Mouse (Mus musculus): ENCODE results near the gene Cluh. TPM values are rescaled to one million over a fixed set of nuclear protein-coding genes. Genes with fewer than 3 reads are reported as not detected.
A peak's percentile ranks its signal among the peaks of the same experiment; 100 is the strongest.

The Cluh gene
- total RNA-seq (2018; cell fraction: chromatin; rRNA removed), result 100 to 1,000 TPM in 2 of 26 experiments, 10 to 100 TPM in 24; 15.5 to 109 (median 53.9) TPM
- 10 to 100 TPM; 17.7 to 36.8 (median 27.9) TPM for total RNA-seq (2018; cell fraction: cytosol; rRNA removed)
- total RNA-seq (2018; cell fraction: nucleus; rRNA removed), result 10 to 100 TPM; 17.6 to 92.7 (median 33.5) TPM
- polyA plus RNA-seq (2018), result 22.2 to 42.3 TPM (median 23.6 TPM) in 3 replicates

GRCm38 (mm10) chr11:74649095-74649646 is at the start of gene Cluh:
TSS of gene Cluh (plus strand) at chr11:74649495.
- H3K36me3 ChIP-seq (ENCODE audit: inconsistent target), result no peaks in the 10 kb centered on the region
- under 1% methylated on average over 58 of the region's 58 CpGs for WGBS (ENCODE audit: missing documents)
- peak within 1 kb of the TSS; percentile 54 for H3K4me3 ChIP-seq (ENCODE audit: inconsistent target)
- peak within 1 kb of the TSS; percentile 97 for H3K27ac ChIP-seq
- H3K79me2 ChIP-seq (ENCODE audit: inconsistent target), result peaks cover 45% of the 10 kb centered on the region

DNA sequence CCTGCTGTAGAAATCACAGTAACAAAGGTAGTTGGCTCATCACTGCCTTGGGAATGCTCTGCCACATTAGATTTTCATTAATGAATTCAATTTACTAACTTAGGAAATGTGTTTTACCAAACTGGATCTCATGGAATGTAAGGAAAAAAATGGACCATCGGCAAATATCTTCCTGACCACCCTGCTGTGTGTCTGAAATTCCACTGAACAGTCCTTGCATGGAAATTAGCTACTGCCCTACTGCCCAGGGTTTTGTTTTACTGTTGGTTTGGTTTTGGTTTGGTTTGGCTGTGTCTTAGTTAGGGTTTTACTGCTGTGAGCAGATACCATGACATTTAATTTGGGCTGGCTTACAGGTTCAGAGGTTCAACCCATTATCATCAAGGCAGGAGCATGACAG is 47.0 kb upstream of the Cluh start:
- Histone ChIP-seq H3K79me2 (ENCODE audit: inconsistent target) (no peaks in the 10 kb centered on the region), H3K27ac (no peak overlapping the region), H3K4me3 (ENCODE audit: inconsistent target) (no peak overlapping the region), H3K36me3 (ENCODE audit: inconsistent target) (no peaks in the 10 kb centered on the region)
- 100% methylated on average over 1 of the region's 1 CpGs for WGBS (ENCODE audit: missing documents)

DNA sequence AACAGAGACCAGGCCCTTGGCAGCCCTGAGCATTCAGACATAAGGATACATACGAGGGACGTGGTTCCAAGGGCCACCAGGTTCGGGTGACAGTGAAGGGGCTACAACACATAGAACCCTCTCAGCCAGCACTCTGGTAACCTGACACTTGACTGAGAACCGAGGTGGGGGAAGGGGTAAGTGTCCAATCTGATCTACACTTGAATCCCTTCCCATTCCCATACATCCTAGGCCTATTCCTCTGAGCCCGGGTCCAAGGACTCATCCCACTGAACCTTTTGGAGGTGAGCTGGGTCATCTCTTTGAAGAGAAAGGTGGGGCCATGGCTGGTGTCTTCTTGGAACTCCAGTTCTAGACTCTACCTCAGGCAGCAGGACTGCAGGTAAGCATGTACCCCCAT is 39.2 kb upstream of the Cluh start:
- no peaks in the 10 kb centered on the region for H3K79me2 ChIP-seq (ENCODE audit: inconsistent target)
- H3K36me3 ChIP-seq (ENCODE audit: inconsistent target), result no peaks in the 10 kb centered on the region
- no peak overlapping the region for H3K4me3 ChIP-seq (ENCODE audit: inconsistent target)
- 57% methylated on average over 5 of the region's 5 CpGs for WGBS (ENCODE audit: missing documents)
- no peak overlapping the region for H3K27ac ChIP-seq

- 4% methylated on average over 49 of the region's 50 CpGs for WGBS (ENCODE audit: missing documents)
- no peaks in the 10 kb centered on the region for H3K79me2 ChIP-seq (ENCODE audit: inconsistent target)
- no peak within 1 kb of the TSS for H3K27ac ChIP-seq
- H3K4me3 ChIP-seq (ENCODE audit: inconsistent target), result no peak within 1 kb of the TSS
- no peaks in the 10 kb centered on the region for H3K36me3 ChIP-seq (ENCODE audit: inconsistent target)
Observed at GRCm38 (mm10) chr11:74610545-74611176, 38.6 kb upstream of the Cluh start, which contains the start of gene Rap1gap2. TSS of gene Rap1gap2 (minus strand) at chr11:74610915.

- H3K36me3 ChIP-seq (ENCODE audit: inconsistent target), result no peaks in the 10 kb centered on the region
- no peaks in the 10 kb centered on the region for H3K79me2 ChIP-seq (ENCODE audit: inconsistent target)
- no peak overlapping the region for H3K27ac ChIP-seq
- no peak overlapping the region for H3K4me3 ChIP-seq (ENCODE audit: inconsistent target)
- 17% methylated on average over 5 of the region's 7 CpGs for WGBS (ENCODE audit: missing documents)
Observed at GRCm38 (mm10) chr11:74611437-74611836, 37.9 kb upstream of the Cluh start.

DNA sequence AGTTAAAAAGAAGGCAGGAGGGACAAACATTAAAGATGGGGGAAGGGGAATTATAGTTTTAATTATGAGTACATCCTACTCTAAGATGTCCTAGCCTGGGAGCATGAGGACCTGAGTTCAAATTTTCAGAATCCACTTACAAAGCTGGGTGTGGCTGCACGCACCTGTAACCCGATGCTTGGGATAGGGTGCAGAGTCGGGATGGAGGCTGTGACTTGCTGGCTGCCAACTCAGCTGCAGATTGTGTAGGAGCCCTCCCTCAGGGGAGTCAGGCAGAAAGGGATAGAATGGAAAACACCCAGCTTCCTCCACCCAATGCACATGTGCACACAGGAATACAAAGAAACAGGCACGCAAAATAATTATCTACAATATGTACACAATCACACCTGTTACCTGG is 35.9 kb upstream of the Cluh start:
- WGBS (ENCODE audit: missing documents), result 67% methylated on average over 4 of the region's 4 CpGs
- no peaks in the 10 kb centered on the region for H3K79me2 ChIP-seq (ENCODE audit: inconsistent target)

DNA sequence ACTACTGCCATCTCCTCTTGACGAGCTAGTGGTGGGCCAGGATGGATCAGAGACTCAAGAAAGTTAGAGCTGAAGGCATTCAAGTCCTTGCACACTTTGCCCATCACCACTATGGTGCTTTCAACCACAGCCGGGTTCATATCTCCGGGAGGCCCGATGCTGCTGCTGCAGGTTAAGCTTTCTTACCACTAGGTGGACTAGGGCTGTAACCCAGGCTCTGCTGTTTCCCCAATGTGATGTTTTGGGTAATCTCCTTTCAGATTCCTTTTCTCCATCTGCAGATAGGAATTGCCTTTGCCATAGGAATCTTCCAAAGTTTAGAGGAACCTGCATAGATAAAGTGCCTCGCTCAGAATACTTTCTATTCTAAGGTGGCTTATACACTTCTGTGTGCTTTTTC is 33.7 kb upstream of the Cluh start:
- H3K36me3 ChIP-seq (ENCODE audit: inconsistent target), result no peaks in the 10 kb centered on the region
- no peaks in the 10 kb centered on the region for H3K79me2 ChIP-seq (ENCODE audit: inconsistent target)
- no peak overlapping the region for H3K4me3 ChIP-seq (ENCODE audit: inconsistent target)
- no peak overlapping the region for H3K27ac ChIP-seq
- 47% methylated on average over 5 of the region's 5 CpGs for WGBS (ENCODE audit: missing documents)

More for the DNA sequence above, 35.9 kb upstream of the Cluh start:
- Histone ChIP-seq H3K4me3 (ENCODE audit: inconsistent target) (no peak overlapping the region), H3K27ac (no peak overlapping the region), H3K36me3 (ENCODE audit: inconsistent target) (no peaks in the 10 kb centered on the region)

DNA sequence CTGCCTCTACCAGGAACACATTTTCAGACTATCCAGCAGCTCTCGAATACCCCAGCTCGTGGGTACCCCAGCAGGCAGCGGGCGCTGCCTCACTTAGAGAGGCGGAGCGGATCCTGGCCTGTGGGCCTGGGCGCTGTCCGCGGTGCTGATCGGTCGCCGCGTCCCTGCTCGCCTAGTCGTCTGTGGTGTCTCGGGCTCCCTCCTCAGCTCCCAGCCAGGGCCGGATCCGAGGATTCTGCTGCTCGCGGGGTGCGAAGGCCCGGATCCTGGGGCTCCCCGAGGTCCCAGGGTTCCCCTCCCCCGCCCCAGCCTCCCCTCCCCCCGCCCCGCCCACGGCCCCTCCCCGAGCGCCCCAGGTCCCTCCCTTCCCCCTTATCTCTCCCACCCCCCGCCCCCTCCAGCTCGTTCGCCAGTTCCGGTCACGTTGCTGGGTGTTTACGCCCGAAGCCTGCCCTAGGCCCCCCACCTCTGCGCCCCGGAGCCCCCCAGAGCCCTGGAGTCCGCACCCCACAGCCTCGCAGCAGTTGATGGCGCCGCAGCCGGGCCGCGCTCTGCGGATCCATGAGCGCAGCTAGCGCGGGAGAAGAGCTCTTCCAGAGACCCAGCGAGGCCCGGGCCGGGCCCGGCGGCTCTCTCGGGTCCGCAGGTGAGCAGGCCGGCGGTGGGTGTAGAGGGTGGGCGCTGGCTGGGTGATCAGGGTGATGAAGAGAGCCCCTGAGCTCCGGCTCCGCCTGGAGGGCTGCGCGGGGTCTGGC is 29.9 kb upstream of the Cluh start, which contains the start of gene Ccdc92b:
Ccdc92b (plus strand) TSS at position 405 of the 755 bp plus-strand sequence.
- WGBS (ENCODE audit: missing documents), result 8% methylated on average over 30 of the region's 63 CpGs
- H3K36me3 ChIP-seq (ENCODE audit: inconsistent target), result no peaks in the 10 kb centered on the region
- no peak within 1 kb of the TSS for H3K27ac ChIP-seq
- H3K79me2 ChIP-seq (ENCODE audit: inconsistent target), result no peaks in the 10 kb centered on the region
- H3K4me3 ChIP-seq (ENCODE audit: inconsistent target), result no peak within 1 kb of the TSS

GRCm38 (mm10) chr11:74619956-74620300 is 29.4 kb upstream of the Cluh start:
- Histone ChIP-seq H3K4me3 (ENCODE audit: inconsistent target) (no peak overlapping the region), H3K79me2 (ENCODE audit: inconsistent target) (no peaks in the 10 kb centered on the region), H3K36me3 (ENCODE audit: inconsistent target) (no peaks in the 10 kb centered on the region), H3K27ac (no peak overlapping the region)
- 6% methylated on average over 16 of the region's 16 CpGs for WGBS (ENCODE audit: missing documents)

GRCm38 (mm10) chr11:74621974-74622669 is 27.2 kb upstream of the Cluh start:
- H3K27ac ChIP-seq, result no peak overlapping the region
- 45% methylated on average over 8 of the region's 8 CpGs for WGBS (ENCODE audit: missing documents)
- H3K4me3 ChIP-seq (ENCODE audit: inconsistent target), result no peak overlapping the region
- no peaks in the 10 kb centered on the region for H3K36me3 ChIP-seq (ENCODE audit: inconsistent target)
- no peaks in the 10 kb centered on the region for H3K79me2 ChIP-seq (ENCODE audit: inconsistent target)

GRCm38 (mm10) chr11:74623693-74624092 is 25.6 kb upstream of the Cluh start:
- 77% methylated on average over 6 of the region's 6 CpGs for WGBS (ENCODE audit: missing documents)
- Histone ChIP-seq H3K79me2 (ENCODE audit: inconsistent target) (no peaks in the 10 kb centered on the region), H3K4me3 (ENCODE audit: inconsistent target) (no peak overlapping the region), H3K36me3 (ENCODE audit: inconsistent target) (no peaks in the 10 kb centered on the region), H3K27ac (no peak overlapping the region)

DNA sequence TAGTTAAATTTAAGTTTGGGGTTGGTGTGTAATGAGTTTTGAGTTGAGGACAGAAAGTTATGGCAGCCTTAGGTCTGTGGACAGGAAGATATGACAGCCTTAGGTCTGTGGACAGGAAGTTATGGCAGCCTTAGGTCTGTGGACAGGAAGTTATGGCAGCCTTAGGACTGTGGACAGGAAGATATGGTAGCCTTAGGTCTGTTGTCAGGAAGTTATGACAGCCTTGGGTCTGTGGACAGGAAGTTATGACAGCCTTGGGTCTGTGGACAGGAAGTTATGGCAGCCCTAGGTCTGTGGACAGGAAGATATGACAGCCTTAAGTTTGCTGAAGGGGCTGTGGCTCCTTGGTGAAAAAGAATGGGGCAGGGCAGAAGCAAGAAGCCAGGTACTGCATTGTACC is 24.0 kb upstream of the Cluh start:
- H3K79me2 ChIP-seq (ENCODE audit: inconsistent target), result no peaks in the 10 kb centered on the region
- no peak overlapping the region for H3K4me3 ChIP-seq (ENCODE audit: inconsistent target)
- H3K36me3 ChIP-seq (ENCODE audit: inconsistent target), result no peaks in the 10 kb centered on the region
- no peak overlapping the region for H3K27ac ChIP-seq

- no peak overlapping the region for H3K4me3 ChIP-seq (ENCODE audit: inconsistent target)
- H3K36me3 ChIP-seq (ENCODE audit: inconsistent target), result no peaks in the 10 kb centered on the region
- H3K79me2 ChIP-seq (ENCODE audit: inconsistent target), result no peaks in the 10 kb centered on the region
- 93% methylated on average over 1 of the region's 3 CpGs for WGBS (ENCODE audit: missing documents)
- no peak overlapping the region for H3K27ac ChIP-seq
Observed at GRCm38 (mm10) chr11:74627481-74627880, 21.8 kb upstream of the Cluh start.

- Histone ChIP-seq H3K27ac (no peak overlapping the region), H3K4me3 (ENCODE audit: inconsistent target) (no peak overlapping the region), H3K36me3 (ENCODE audit: inconsistent target) (no peaks in the 10 kb centered on the region), H3K79me2 (ENCODE audit: inconsistent target) (no peaks in the 10 kb centered on the region)
- 94% methylated on average over 7 of the region's 7 CpGs for WGBS (ENCODE audit: missing documents)
Observed at GRCm38 (mm10) chr11:74631880-74632789, 17.2 kb upstream of the Cluh start.

Measured in macrophage (primary cell).